Mouse (Mus musculus) embryo, embryonic 11 days (tissue): ENCODE results near the gene Smpd3.

Source experiments
- DNase-seq: peaks from one replicate; pipeline ENCODE4 v3.0.0-alpha.2; 2015

The Smpd3 gene

DNA sequence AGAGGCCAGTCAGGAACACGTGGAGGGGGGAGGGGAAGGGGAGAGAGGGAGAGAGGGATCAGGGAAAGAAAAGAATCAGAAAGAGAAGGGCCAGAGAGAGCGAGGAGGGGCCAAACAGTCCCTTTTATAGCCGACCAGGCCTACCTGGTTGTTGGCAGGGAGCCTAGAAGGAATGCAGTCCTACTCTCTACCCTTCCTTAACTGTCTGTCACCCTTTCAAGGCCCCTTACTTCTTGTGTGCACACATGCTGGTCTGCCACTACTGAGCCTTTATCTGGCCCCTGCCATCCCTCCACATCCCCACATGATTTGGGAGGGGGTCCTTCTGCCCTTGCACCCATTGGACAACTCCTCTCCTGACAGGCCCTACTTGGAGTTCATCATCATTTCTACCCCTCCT is 49.1 kb downstream of the Smpd3 start:
- no peak for DNase-seq

DNA sequence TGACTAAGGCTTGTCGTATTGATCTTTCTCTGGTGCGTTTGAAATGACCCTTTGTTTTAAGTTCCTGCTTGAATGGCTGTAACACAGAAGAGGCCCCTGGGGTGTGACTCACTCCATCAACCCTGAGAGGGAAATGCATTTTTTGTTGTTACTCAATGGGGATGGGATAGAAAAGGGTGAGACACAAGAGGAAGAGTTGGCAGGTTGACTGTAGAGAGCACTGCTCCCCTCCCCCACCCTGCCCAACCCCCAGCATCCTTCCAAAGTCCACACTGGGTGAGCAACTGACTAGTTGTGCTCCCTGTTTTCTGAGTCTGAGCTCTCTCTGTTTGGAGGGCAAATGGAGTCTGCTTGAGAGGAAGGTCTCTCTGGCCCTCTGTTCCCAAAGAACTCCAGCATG is 50.3 kb downstream of the Smpd3 start:
- no peak for DNase-seq

DNA sequence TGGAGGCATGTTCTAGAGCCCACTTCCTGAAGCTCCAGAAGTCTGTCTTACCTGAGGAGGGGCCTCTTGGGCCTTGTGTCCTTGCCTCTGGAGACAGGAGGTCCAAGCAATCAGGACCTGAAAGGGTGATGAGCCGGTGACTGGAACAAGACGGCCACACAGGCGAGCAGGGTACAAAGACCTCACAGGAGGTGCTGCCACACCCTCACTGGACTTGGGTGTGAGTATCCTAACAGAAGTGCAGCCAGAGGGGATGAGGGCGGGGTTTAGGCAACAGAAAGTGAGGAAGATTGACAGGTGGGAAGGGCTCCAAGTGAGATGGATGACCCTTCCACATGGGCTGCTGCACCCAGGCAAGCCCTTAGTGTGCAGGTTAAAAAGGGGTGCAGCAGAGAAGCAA is 56.9 kb downstream of the Smpd3 start:
- no peak for DNase-seq

DNA sequence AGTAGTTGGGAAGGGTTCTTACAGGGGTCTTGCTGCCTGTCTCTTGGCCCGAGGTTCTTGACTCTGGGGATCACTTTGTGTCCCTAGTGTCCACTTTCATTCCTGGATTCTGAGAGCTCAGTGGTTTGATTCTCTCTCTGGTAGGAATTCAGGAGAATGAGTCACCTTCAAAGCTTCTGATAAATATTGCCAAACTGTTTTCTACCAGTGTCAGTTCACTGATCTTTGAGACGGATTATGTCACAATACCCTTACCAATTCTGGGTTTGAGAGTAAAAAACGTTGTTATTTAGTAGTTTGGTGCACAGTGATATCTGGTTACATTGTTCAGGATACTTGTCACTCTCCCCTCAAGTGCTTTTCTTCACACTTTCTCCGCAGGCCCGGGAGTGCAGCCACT is 57.6 kb downstream of the Smpd3 start:
- DNase-seq: no peak

DNA sequence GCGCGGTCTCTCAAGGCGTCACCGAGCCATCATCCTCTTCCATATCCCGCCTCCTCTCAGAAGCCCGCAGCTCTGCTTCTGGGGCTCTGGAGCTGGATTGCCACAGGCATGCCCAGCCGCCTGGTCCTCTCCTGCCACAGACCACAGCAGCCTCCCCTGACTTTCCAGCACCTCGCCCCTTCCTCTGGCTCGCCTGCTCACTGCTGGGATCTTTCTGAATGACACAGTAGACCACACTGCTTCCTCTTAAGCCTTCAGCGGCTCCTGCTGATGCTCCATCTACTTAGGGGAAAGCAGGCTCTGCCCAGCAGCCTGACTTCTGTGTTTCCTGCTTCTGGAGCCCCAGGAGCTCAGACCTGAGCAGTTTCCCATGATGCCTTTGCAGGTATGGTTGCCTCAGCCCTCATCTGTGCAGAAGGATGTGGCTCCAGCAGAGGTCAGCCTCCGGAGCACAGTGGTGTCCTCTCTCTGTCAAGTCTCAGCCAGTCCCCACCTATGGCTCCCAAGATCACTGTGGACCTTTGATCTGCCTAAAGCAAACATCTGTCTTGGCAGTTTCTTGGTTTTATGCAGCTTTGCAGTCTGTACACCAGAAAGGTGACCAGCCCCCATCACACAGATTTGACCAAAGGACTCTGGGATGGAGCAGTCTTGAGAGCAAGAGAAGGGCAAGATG is 59.3 kb downstream of the Smpd3 start:
- DNase-seq: no peak

DNA sequence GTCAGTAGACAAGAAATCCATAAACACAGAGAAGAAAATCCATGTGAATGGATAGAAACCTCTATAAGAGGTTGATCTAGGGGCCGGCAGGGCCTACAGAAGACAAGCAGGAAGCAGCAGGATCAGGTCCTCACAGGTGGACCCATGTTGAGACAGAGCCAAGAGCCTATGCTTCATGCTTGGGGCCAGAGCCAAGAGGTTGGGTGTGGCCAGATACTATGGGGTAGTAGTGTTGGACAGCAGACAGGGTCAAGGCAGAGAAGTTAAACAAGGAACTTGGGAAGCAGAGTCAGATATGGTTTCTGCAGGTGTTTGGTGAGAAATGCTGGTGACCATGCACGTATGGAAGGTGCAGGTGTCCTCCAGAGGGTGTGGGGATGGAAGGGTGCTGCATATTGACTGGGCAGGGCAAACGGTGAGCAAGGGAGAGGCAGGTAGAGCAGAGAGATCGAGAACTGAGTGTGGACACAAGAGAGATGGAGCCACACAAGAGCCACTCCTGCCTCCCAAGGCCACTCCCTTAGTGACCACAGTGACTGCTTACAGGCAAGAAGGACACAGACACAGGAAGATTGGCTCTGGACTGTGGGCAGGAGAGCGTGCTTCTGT is 61.0 kb downstream of the Smpd3 start:
- no peak for DNase-seq

DNA sequence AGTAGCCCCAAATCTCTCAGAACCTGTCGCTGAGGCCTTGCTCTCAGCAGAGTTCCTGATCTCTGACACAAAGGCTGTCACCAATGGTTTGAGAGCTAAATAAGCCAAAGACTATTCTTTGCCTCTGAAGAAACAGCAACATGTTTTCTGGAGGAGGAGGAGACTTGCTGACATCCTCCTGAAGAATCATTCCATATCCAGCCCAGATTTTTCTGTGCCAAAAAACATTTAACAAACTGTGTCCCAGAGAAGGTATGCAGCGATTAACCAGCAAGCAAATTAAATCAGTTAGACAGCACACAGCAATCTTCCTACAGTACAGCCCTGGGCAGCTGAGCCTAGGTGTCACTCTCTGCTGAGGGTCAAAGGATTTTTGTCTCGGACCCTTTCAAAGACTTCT is 64.3 kb downstream of the Smpd3 start:
- DNase-seq: no peak

DNA sequence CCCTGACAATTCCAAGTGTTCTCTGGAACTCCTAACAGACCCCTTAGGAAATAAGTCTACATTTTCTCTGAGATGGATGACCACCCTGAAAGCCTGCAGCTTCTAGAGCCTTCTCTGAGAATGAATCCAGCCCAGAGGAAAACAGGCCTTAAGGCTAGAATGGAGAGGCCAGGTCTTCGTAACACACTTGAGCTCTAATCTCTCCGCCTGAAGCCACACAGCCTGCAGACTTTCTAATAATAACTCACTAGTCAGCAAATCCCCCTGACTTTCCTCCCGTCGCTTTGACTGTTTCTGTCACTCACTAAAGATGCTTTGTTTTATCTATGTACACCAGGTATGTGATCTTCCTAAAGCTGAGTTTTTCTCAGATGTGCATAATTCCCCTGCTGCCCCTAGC is 66.4 kb downstream of the Smpd3 start:
- no peak for DNase-seq

DNA sequence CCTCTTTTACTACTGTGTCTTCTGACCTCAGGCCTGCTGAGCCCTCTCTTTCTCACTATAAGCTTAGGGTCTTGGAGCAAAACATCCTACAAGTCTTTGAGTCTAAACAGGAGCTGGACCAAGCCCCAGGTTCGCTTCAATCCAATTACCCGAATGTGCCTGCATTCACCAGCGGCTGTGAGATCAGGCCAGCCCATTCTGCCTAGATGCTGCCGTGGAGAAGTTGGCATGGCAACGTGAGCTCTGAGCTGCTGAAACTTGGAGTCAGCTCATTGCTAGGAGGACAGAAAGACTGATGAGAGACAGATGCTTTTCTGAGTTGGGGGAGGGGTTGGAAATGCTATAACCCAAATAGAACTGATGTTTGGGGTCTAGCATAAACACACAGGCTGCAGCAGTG is 67.0 kb downstream of the Smpd3 start:
- DNase-seq: peak; percentile 79

DNA sequence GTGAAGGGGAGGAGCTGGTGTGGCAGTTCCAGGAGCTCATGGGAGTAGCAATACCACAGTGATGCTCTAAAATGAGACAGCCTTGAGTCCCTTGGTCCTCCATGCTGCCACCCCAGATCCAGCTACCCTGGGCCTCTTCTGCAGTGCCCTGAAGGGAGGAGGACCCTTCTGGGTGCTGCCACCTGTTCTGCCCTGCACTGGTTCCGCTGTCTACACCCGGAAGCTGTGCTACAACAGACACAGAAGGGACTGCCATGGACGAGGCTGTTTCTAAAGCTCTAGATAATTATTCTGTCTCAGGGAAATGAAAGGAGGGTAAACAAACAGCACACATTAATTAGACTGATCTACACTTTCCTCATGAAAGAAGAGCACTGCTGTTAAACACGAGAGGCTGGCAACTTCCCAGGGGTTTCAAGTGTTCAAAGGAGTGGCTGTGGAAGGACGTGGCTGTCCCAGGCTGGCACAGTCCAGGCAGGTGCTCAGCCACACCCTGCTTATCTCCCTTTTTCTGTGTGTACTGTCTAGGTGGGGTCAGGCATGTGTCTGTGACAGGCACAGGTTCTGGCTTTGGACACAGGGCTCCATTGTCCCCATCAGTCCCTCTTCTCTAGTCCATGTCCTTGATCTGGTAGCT is 69.0 kb downstream of the Smpd3 start:
- DNase-seq: no peak

DNA sequence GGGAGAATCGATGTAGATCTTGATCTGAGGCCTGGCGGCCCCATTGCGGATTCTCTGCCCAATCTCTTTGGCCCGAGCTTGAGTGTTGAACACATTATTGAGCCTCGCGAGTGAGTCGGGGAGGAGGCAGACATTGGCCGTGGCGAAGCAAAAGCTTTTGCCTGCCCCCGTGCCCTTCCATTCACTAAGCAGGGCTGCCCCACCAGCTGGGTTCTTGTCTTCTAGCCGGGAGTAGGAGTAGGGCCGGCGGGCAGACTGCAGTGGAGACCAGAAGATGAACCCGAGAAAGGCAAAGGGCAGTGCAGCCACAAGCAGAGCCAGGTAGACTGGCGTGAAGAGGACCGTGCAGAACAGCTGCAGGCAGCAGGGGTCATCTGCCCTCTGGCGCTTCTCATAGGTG is 72.4 kb downstream of the Smpd3 start:
- no peak for DNase-seq

DNA sequence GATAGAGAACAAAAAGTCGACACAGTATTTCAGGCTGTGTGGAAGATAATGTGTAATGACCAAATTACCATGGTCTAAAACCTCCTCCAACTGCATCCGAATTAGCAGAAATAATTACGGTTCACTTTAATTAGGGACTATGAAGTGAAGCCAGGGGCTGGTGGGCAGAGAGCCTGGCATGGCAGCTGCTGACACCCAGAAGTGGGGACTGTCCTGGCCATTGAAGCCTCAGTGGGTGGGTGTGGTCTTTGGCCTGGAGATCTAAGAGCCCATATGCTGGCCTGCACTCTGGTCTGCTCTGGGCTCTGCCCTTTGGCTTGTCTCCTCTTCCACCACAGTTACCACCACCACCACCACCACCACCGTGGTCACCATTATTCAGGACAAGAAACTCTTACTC is 73.9 kb downstream of the Smpd3 start:
- no peak for DNase-seq

DNA sequence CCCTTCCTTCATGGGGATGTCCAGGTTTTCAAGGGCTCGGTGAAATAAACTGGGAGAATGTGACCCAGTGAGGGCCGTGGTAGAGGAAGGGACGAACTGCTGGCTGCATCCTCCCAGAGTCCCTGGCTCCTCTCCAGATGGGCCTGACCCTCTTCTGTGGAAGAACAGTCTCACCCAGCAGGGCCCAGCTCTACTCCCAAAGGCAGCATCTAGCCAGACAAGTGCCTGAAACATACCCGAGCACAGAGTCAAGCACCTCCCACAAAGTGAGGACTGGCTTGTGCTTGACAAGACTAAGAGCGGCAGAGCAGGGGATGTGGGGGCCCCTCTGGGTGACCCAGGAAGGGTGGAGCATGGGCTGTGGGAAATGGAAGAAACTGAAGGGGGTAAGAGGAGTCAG is 75.4 kb downstream of the Smpd3 start:
- no peak for DNase-seq

DNA sequence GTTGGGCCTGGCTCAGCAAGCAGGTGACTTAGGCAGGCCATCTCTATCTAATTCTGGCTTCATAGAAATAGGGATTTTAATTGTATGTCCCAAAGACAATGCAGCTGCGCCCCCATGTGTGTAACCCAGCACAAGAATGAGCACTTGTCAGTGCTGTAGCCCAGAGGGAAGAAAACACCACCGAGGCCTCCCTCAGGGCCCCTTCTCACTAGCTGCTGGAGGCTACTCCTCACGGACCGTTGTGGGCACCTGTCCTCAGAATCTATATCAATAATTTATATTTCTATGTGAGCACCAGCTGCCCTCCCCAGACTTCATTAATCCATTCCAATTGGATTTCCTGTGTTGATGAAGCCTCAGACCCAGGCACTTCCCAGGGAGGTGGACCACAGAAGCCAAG is 76.9 kb downstream of the Smpd3 start:
- no peak for DNase-seq

DNA sequence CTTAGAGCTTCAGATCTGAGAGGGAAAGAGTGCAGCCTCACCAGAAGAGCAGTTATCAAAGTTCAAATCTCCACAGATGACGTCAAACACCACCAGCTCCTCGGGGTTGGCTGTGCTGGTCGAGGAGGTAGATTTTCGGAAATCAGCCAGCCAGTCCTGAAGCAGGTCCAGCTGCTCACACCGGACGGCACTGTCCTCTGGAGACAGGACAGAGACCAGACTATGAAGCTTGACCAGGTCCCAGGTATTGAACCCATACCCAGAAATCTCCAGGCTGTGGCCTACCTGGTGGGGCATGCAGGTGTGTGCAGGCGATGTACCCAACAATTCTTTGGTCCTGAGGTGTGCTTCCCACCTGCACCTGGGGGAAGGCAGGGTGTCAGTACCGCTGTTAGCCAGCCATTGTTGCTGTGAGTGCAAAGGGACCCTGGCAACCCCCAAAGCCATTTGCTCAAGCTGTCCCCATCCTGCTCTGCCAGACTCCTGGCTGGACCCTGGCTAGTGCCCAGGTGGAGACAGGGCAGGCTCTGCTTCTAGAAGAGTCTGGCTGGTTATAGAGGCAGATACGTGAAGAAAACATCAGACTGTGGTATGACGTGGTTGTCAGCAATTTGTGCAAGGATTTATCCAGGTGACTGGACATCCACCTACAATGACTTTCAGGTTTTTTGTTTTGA is 78.1 kb downstream of the Smpd3 start:
- DNase-seq: no peak

DNA sequence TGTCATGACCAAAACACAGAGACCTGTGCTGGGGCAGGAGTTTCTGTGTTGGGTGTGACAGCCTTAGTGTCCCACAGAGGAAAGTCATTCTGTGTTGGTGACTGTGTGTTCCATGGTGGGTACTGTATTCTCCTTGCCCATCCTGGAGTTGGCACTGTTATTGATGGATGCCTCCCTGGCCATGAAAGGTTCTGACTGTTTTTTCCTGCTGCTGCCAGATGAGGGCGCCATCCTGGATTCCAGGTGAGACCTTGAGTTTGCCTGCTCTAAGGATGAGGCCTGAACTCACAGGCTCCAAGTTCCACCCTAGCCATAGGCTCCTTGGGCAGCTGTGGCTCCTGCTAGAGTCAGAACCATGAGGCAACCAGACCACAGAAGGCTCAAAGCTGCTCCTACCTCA is 79.6 kb downstream of the Smpd3 start:
- DNase-seq: no peak

DNA sequence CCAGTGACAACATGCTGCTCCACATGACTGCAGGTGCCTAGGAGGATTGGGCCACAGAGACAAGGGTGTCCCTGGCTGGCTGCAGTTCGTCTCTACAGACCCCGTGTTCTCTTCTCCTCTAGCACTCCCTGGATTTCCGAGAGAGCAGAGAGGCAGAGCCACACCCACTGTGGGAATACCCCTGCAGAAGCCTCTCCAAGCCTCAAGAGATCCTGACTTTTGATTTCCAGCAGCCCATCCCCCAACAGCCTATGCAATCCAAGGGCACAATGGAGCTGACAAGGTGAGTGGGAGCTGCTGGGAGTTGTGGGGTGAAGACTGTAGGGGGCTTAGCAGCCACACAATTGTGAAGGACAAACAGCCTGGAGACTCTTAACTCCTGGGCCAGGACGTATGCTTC is 87.6 kb downstream of the Smpd3 start:
- DNase-seq: no peak

DNA sequence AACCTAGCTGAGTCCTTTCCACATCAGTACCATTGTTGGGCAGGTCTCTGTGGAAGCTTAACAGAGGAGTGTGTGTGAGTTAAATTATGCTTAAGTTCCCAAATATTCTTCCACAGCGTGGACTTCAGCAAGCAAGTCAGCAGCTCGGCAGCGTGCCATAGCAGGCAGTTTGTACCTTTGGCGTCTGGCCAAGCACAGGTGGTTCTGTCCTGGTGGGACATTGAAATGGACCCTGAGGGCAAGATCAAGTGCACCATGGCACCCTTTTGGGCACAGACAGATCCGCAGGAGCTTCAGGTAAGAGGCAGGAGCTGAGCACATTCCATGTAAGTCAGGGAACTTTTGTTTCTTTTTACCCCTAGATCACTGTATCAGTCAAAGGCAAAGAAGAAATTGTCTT is 100.7 kb downstream of the Smpd3 start:
- no peak for DNase-seq

DNA sequence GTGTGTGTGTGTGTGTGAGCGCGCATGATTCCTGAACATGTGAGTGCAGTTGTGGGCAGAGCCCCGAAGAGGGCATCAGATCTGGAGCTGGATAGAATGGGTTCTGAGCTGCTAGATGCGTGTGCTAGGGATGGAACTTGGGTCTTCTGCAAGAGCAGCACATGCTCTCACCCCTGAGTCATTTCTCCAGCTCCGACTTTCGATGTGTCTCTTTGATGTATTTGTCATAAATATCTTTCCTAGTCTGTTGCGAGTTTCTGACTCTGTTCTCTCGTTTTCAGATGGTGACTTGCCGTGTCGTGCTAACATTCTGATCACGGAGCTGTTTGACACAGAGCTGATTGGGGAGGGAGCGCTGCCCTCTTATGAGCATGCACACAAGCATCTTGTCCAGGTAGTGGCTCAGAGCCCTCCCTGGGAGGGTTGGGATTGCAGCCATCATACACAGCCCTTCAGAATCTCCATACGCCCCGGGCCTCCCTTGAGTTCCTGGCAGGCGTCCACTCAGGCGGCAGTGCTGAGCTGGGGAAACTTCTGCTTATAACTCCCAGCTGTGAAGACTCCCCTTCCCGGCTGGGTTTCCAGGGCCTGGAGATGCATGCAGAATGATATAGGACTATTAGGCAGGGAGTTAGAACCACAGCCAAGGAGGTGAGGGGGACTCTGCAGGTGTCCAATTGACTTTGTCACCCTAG is 103.1 kb downstream of the Smpd3 start:
- DNase-seq: no peak

DNA sequence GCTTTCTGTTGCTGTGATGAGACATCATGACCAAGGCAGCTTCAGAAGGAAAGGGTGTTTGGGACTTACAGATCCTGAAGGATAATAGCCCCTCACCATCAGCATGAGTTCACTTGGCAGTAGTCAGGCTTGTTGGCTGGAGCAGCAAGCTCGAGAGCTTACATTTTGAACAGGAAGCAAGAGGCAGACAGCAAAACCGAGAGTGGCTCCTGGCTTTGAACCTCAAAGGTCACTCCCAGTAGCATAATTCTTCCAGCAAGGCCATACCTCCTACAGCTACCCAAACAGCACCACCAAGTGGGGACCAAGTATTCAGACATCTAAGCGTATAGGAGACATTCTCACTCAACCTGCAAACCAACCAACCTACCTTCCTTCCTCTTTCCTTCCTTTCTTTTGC is 105.0 kb downstream of the Smpd3 start:
- DNase-seq: no peak

DNA sequence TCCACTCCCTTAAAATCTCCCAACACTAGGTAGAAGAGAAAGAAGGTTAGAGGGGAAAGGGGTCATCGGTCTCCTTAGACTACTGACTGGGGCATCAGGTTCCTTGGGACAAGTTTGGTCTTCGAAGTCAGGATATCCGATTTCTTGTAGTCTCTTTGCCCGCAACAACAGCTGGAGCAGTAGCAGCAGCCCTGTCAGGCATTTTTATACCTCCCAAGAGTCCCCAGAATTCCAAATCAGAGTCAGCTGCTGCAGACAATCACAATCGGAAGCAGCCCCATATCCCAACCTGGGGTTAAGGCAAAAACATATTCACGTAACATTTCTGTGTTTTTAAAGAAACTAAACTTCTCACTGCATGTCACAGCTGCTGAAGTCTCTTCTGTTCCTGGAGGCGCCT is 106.3 kb downstream of the Smpd3 start:
- DNase-seq: no peak

DNA sequence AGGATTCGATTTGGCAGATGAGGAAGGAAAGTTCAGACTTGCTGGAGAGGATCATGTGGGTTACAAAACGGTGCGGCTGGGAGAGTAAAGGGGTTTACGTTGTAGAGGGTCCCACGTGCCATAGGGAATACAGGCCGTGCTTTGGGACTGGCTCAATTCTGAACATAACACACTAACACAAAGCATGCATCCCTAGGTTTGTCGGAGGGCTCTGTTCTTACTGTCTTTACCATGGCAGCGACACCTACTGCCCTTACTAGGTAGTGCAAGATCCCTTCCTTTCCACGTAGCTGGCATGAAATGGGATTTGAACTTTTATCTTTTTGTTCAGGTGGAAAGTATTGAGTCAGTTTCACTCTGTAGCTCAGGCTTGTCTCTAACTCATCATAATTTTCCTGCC is 111.2 kb downstream of the Smpd3 start:
- DNase-seq: peak; percentile 75

DNA sequence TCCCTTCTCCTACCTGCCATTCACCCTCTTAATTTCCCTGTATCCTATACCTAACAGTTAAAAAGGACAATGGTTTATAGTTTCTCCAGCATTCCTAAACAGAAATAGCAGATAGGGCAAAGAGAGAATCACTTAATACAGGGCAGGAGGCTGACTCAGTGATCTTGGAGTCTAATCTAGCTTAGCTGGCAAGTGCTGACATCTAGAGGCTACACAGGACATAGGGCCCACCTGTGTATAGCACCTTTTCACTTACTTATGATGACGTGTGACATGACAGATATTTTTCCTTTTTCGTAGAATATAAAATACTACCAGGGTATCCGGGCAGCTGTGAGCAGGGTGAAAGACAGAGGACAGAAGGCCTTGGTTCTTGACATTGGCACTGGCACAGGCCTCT is 118.2 kb downstream of the Smpd3 start:
- no peak for DNase-seq

DNA sequence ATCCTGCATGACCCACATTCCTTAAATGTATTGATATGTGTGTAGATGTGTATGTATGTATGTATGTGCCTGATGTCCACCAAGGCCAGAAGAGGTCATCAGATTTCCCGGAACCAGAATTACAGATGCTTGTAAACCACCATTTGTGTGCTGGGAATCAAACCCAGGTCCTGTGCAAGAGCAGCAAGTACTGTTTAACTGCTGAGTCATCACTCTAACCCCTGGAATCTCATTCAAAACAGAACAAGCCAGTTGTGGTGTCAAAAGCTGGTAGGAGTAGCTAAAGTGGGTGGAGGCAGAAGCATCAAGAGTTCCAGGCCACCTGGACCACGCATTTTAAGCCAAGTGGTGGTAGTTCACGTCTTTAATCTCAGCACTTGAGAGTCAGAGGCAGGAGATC is 123.8 kb downstream of the Smpd3 start:
- DNase-seq: no peak
